Mouse (Mus musculus): ENCODE measurements around the gene Apol8.

DNA sequence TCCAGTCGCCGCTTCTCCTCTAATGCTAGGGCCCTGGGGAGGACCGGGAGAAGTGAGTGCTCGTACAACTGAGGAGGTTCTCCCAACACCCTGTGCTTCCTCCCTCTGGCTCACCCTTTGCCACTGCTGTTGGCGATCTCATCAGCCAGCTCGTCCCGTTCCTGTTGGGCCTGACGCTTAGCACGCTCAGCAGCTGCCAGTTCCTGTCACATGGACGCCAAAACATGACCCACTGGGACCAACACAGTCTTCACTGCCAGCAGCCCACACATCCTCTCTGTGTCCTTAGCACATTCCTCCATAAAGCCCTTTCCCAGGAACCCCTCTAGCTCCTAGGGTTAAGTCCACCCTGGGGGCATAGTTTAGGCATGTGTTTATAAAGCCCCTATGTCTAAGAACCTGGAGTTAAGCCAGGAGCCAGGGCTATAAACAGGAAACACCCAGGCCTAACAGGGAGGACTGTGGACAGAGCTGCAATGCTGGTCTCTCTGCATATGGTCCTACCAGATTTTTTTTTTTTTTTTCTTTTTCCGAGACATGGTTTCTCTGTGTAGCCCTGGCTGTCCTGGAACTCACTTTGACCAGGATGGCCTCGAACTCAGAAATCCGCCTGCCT lies 7.7 kb upstream of the Apol8 start:
- TF ChIP-seq CTCF (IDR thresholded peaks at IDR 0.05) (no peak), EP300 (IDR thresholded peaks at IDR 0.05) (peak; percentile 77)

All from lung, postnatal 0 days (tissue).